Mouse (Mus musculus) small intestine, adult 2 months (tissue): Measurements from ENCODE around the gene Gm45234.

Experiments
- CTCF ChIP-seq: fragments of 200-500 bp; IDR thresholded peaks from 2 replicates; pipeline ENCODE4 v1.5.1; 2012; ENCODE audit warnings: low read depth, mild to moderate bottlenecking, control low read depth, inconsistent platforms, low read length, moderate library complexity, mixed read lengths; ENCODE audit not compliant: insufficient replicate concordance, insufficient read length; ENCODE audit errors: extremely low read depth
- POLR2A ChIP-seq: fragments of 200-500 bp; IDR thresholded peaks from 2 replicates; pipeline ENCODE4 v1.6.1; 2012; ENCODE audit warnings: low read depth, mild to moderate bottlenecking, control low read depth, inconsistent platforms, low read length, moderate library complexity

- TF ChIP-seq POLR2A (no peak), CTCF (no peak)
Measured at GRCm38 (mm10) chr6:124779222-124779983, 23.6 kb upstream of the Gm45234 start, which contains the start of gene Lrrc23.
